Comparison of ENCODE assay signal across 14 mouse cellular contexts in the genomic region with DNA sequence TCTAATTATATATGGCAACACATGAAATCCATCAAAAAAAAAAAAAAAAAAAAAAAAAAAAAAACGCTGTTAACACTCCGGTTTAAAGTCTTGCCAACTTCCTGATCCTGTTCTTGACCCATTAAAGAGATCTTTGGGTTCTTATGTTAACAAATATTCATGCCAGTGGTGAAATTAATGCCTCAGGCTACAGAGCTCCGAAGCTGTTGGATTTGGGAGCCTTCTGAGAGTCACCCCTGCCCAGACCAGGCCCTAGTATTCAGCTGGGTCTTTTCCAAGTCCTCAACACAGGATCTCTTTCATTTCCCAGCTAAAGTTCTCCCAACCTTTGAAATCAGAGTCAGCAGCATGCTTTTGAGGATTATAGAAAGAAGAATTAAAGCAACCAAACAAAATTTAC. TPM values are rescaled to one million over a fixed set of nuclear protein-coding genes. Genes with fewer than 3 reads are reported as not detected.
DNase-seq lines count a peak whose midpoint lies in the region; ATAC-seq and TF ChIP-seq lines count a peak whose summit lies in the region.
"Had no signal": no experiment of that assay in that cellular context is flagged by ENCODE, and none has a peak within 500 bp of the region (broad histone marks: within the 10 kb centered on the region; RNA-seq: fewer than 3 reads in every experiment).

No protein-coding gene starts in this region.

- TF ChIP-seq POLR2A in limb, embryonic 14.5 days (IDR thresholded peaks at IDR 0.05; ENCODE audit: borderline replicate concordance, extremely low read depth, insufficient read depth, insufficient read length) = no peak

- 0 out of 2 replicates have a peak, but pooled peaks cover 3% of the 10 kb centered on the region for H3K27me3 ChIP-seq in heart, embryonic 15.5 days
- H3K27me3 ChIP-seq in lung, embryonic 14.5 days (ENCODE audit: insufficient read depth, low read length) = no peaks in the 10 kb centered on the region
- H3K27me3 ChIP-seq in limb, embryonic 14.5 days (ENCODE audit: control insufficient read depth, insufficient read depth, low read length) = no peaks in the 10 kb centered on the region
- H3K27me3 ChIP-seq in hindbrain, embryonic 10.5 days (ENCODE audit: insufficient read depth, poor library complexity, severe bottlenecking) = peaks cover 83% of the 10 kb centered on the region
- H3K27me3 ChIP-seq: embryonic facial prominence, embryonic 12.5 days had no signal

- no peak for DNase-seq in heart, postnatal 36 days
- peak; percentile 56 for DNase-seq in lung, embryonic 14.5 days
- no peak for DNase-seq in lung, postnatal 36 days
- DNase-seq in adipocyte (ENCODE audit: low spot score) = peak; percentile 4
- peak; percentile 65 for DNase-seq in limb, embryonic 14.5 days (ENCODE audit: low spot score)
- no peak for DNase-seq in hindbrain, embryonic 10.5 days (ENCODE audit: low spot score)
- DNase-seq: cerebellum, adult 18-20 months had no signal

- no peak overlapping the region for H3K9ac ChIP-seq in heart, embryonic 15.5 days
- no peak overlapping the region for H3K9ac ChIP-seq in lung, embryonic 14.5 days
- no peak overlapping the region for H3K9ac ChIP-seq in limb, embryonic 14.5 days (ENCODE audit: low read depth, low read length, severe bottlenecking)
- H3K9ac ChIP-seq: embryonic facial prominence, embryonic 12.5 days; forebrain, embryonic 13.5 days had no signal

- intact Hi-C loops in heart, postnatal 36 days (cut with DNase I) = no loop called here

- peaks cover 32% of the 10 kb centered on the region for H3K4me1 ChIP-seq in heart, embryonic 15.5 days (replicated peaks)
- peaks cover 26% of the 10 kb centered on the region for H3K4me1 ChIP-seq in lung, embryonic 14.5 days (ENCODE audit: insufficient read depth)
- peaks cover 33% of the 10 kb centered on the region for H3K4me1 ChIP-seq in limb, embryonic 14.5 days (ENCODE audit: control insufficient read depth, insufficient read depth, low read length)
- H3K4me1 ChIP-seq in hindbrain, embryonic 10.5 days (replicated peaks) = peaks cover 70% of the 10 kb centered on the region

- no peaks in the 10 kb centered on the region for H3K9me3 ChIP-seq in heart, embryonic 15.5 days (replicated peaks)
- no peaks in the 10 kb centered on the region for H3K9me3 ChIP-seq in lung, embryonic 14.5 days (ENCODE audit: low read depth, low read length)
- no peaks in the 10 kb centered on the region for H3K9me3 ChIP-seq in limb, embryonic 14.5 days (ENCODE audit: control insufficient read depth, low read length)
- H3K9me3 ChIP-seq in hindbrain, embryonic 10.5 days = no peaks in the 10 kb centered on the region
- H3K9me3 ChIP-seq: embryonic facial prominence, embryonic 12.5 days; forebrain, embryonic 13.5 days; G1E had no signal

- H3K4me3 ChIP-seq in heart, embryonic 15.5 days = no peak overlapping the region
- H3K4me3 ChIP-seq in lung, embryonic 14.5 days (ENCODE audit: low read depth, low read length) = no peak overlapping the region
- no peak overlapping the region for H3K4me3 ChIP-seq in limb, embryonic 14.5 days (replicated peaks; ENCODE audit: low read length)
- no peak overlapping the region for H3K4me3 ChIP-seq in hindbrain, embryonic 10.5 days
- H3K4me3 ChIP-seq: embryonic facial prominence, embryonic 12.5 days; forebrain, embryonic 13.5 days had no signal

- TF ChIP-seq CTCF in lung, embryonic 14.5 days (IDR thresholded peaks at IDR 0.05; ENCODE audit: low read depth) = no peak

- ATAC-seq in heart, embryonic 15.5 days (replicated peaks; ENCODE audit: insufficient number of reproducible peaks, insufficient read depth, low FRiP score, low read depth) = no peak
- no peak for ATAC-seq in lung, embryonic 14.5 days (ENCODE audit: insufficient read depth)
- ATAC-seq in limb, embryonic 14.5 days (ENCODE audit: low FRiP score, low read depth) = no peak
- no peak for ATAC-seq in megakaryocyte, adult 5-6 weeks (ENCODE audit: poor library complexity, severe bottlenecking)
- ATAC-seq: forebrain, embryonic 13.5 days had no signal

- 49% methylated on average over 3 of the region's 3 CpGs for WGBS in heart, embryonic 15.5 days
- 21% methylated on average over 3 of the region's 3 CpGs for WGBS in lung, embryonic 14.5 days
- 22% methylated on average over 3 of the region's 3 CpGs for WGBS in limb, embryonic 14.5 days
- 80% methylated on average over 3 of the region's 3 CpGs for WGBS in hindbrain, embryonic 10.5 days

- H3K36me3 ChIP-seq in heart, embryonic 15.5 days = no peaks in the 10 kb centered on the region
- peaks cover 18% of the 10 kb centered on the region; the same call in 1 of the 2 replicates for H3K36me3 ChIP-seq in lung, embryonic 14.5 days (ENCODE audit: insufficient read depth)
- peaks cover 4% of the 10 kb centered on the region; the same call in 1 of the 2 replicates for H3K36me3 ChIP-seq in limb, embryonic 14.5 days (ENCODE audit: control insufficient read depth, insufficient read depth, low read length)
- H3K36me3 ChIP-seq in hindbrain, embryonic 10.5 days = 0 out of 2 replicates have a peak, but pooled peaks cover 3% of the 10 kb centered on the region
- H3K36me3 ChIP-seq: G1E had no signal

- H3K27ac ChIP-seq in heart, embryonic 15.5 days = peak overlapping the region; percentile 86; the same call in 1 of the 2 replicates
- H3K27ac ChIP-seq in lung, embryonic 14.5 days (ENCODE audit: low read depth) = peak overlapping the region; percentile 89; the same call in 1 of the 2 replicates
- no peak overlapping the region for H3K27ac ChIP-seq in limb, embryonic 14.5 days (replicated peaks; ENCODE audit: low read depth, low read length)
- H3K27ac ChIP-seq in hindbrain, embryonic 10.5 days = no peak overlapping the region
- H3K27ac ChIP-seq: embryonic facial prominence, embryonic 12.5 days; forebrain, embryonic 13.5 days had no signal

- H3K4me2 ChIP-seq in heart, embryonic 15.5 days = no peak overlapping the region
- H3K4me2 ChIP-seq in lung, embryonic 14.5 days = peak overlapping the region; percentile 70; the same call in 1 of the 2 replicates
- no peak overlapping the region for H3K4me2 ChIP-seq in limb, embryonic 14.5 days (replicated peaks; ENCODE audit: low read depth, low read length, severe bottlenecking)
- H3K4me2 ChIP-seq: embryonic facial prominence, embryonic 12.5 days had no signal

RNA-seq across cellular contexts. Expression of gene Rbp1, which starts 7.8 kb away (rescaled TPM):
- polyA plus RNA-seq in heart, embryonic 15.5 days (2015; fragmentation: Nextera tagmentation; extraction: Ambion mirVana) = 51.7 and 53.7 TPM in 2 replicates
- 1 to 10 TPM; 6.7 to 7.5 TPM for total RNA-seq in heart, postnatal 36 days (2021)
- polyA plus RNA-seq in lung, embryonic 14.5 days (2014; fragmentation: Nextera tagmentation; extraction: Ambion mirVana) = 128 and 132 TPM in 2 replicates
- polyA plus RNA-seq in limb, embryonic 14.5 days (2012; rRNA removed) = 39.4 and 49.9 TPM in 2 replicates
- polyA plus RNA-seq in limb, embryonic 14.5 days (2014; fragmentation: Nextera tagmentation; extraction: Ambion mirVana) = 47.5 and 56.4 TPM in 2 replicates
- polyA plus RNA-seq in hindbrain, embryonic 10.5 days (2016; fragmentation: Nextera tagmentation; extraction: Ambion mirVana) = 29.2 and 30.2 TPM in 2 replicates
- not detected in 2 replicates for total RNA-seq in megakaryocyte, adult 5-6 weeks (2015)
- total RNA-seq in megakaryocyte, adult 5-6 weeks (2017) = not detected in 2 replicates
- polyA plus RNA-seq: G1E had no signal

RNA-seq across cellular contexts. Expression of gene Rbp2, which starts 55.4 kb away (rescaled TPM):
- polyA plus RNA-seq in heart, embryonic 15.5 days (2015; fragmentation: Nextera tagmentation; extraction: Ambion mirVana) = 0.33 TPM in 1 of 2 replicates, not detected in the other
- total RNA-seq in heart, postnatal 36 days (2021) = not detected
- polyA plus RNA-seq in lung, embryonic 14.5 days (2014; fragmentation: Nextera tagmentation; extraction: Ambion mirVana) = 0.43 TPM in 1 of 2 replicates, not detected in the other
- 2.0 and 3.3 TPM in 2 replicates for polyA plus RNA-seq in limb, embryonic 14.5 days (2012; rRNA removed)
- polyA plus RNA-seq in limb, embryonic 14.5 days (2014; fragmentation: Nextera tagmentation; extraction: Ambion mirVana) = 1.9 and 4.9 TPM in 2 replicates
- 0.77 and 1.0 TPM in 2 replicates for polyA plus RNA-seq in hindbrain, embryonic 10.5 days (2016; fragmentation: Nextera tagmentation; extraction: Ambion mirVana)
- not detected in 2 replicates for total RNA-seq in megakaryocyte, adult 5-6 weeks (2015)
- total RNA-seq in megakaryocyte, adult 5-6 weeks (2017) = not detected in 2 replicates
- total RNA-seq: G1E had no signal
- polyA plus RNA-seq: forebrain, embryonic 13.5 days; heart, postnatal 0 days; midbrain, embryonic 14.5 days had no signal

Comparison
In these comparisons a context has a peak if more than half of its experiments do, and no peak if none do; other contexts are left out.
1. DNase-seq: peak in lung, embryonic 14.5 days (single experiment), adipocyte (single experiment) and limb, embryonic 14.5 days (single experiment); none in heart, postnatal 36 days (0 of 2), lung, postnatal 36 days (single experiment) and hindbrain, embryonic 10.5 days (single experiment).
2. H3K27ac ChIP-seq: peak in heart, embryonic 15.5 days (single experiment) and lung, embryonic 14.5 days (single experiment); none in limb, embryonic 14.5 days (single experiment) and hindbrain, embryonic 10.5 days (single experiment).